Mouse (Mus musculus) cerebellum, adult 2 months (tissue): ENCODE results near the gene Rad51b.

Experiments
- CTCF ChIP-seq: fragments of 200-500 bp; IDR thresholded peaks from 2 replicates; pipeline ENCODE4 v1.5.1; 2011; ENCODE audit warnings: low read depth, mild to moderate bottlenecking, control low read depth, low read length, moderate library complexity, borderline replicate concordance; ENCODE audit not compliant: insufficient read depth
- POLR2A ChIP-seq: fragments of 200-500 bp; IDR thresholded peaks from 2 replicates; pipeline ENCODE4 v1.6.1; 2011; ENCODE audit warnings: low read length, control low read depth, borderline replicate concordance; ENCODE audit not compliant: insufficient read depth

GRCm38 (mm10) chr12:79793382-79793781 is 496.3 kb downstream of the Rad51b start:
- no peak for TF ChIP-seq CTCF
- TF ChIP-seq POLR2A, result no peak
